Mouse (Mus musculus): ENCODE results near the gene Tbc1d12. TPM values are rescaled to one million over a fixed set of nuclear protein-coding genes. Genes with fewer than 3 reads are reported as not detected.

Gene Tbc1d12
- total RNA-seq, 1 experiment, result 4.8 TPM

GRCm38 (mm10) chr19:38914926-38915325 lies 78.5 kb downstream of the Tbc1d12 start:
- Histone ChIP-seq H3K36me3 (ENCODE audit: control insufficient read depth, insufficient read depth, low read length, poor library complexity, severe bottlenecking) (peaks cover 2% of the 10 kb centered on the region; the same call in 1 of the 2 replicates), H3K9ac (ENCODE audit: insufficient read depth, low read depth, low read length, poor library complexity, severe bottlenecking) (no peak overlapping the region), H3K4me3 (ENCODE audit: insufficient read depth in 1 of 2, low read depth in 1 of 2, low read length in 2 of 2, poor library complexity in 1 of 2, severe bottlenecking in 1 of 2) (no peak overlapping the region), H3K4me1 (ENCODE audit: control insufficient read depth in 2 of 2, insufficient read depth in 2 of 2, low read length in 2 of 2, poor library complexity in 1 of 2) (no peaks in the 10 kb centered on the region), H3K27ac (ENCODE audit: insufficient read depth, low read depth, low read length, poor library complexity, severe bottlenecking) (no peak overlapping the region), H3K9me3 (ENCODE audit: control insufficient read depth, insufficient read depth, low read depth, low read length) (no peaks in the 10 kb centered on the region)
- TF ChIP-seq ZNF384 (IDR thresholded peaks at IDR 0.05; ENCODE audit: low read depth, low read length) (no peak), HCFC1 (IDR thresholded peaks at IDR 0.05; ENCODE audit: borderline replicate concordance, insufficient read depth, low read length) (no peak), CHD2 (IDR thresholded peaks at IDR 0.05; ENCODE audit: low read depth, low read length) (no peak), MAFK (IDR thresholded peaks at IDR 0.05; ENCODE audit: insufficient read depth, low read depth, low read length) (no peak), ZC3H11A (IDR thresholded peaks at IDR 0.05; ENCODE audit: borderline replicate concordance, low read depth, low read length) (no peak)
- in situ Hi-C loops (cut with MboI; ENCODE audit: low sequenced_read_pairs in 2 of 2, unreplicated experiment in 2 of 2), result no loop called here
- DNase-seq (ENCODE audit: low read depth, low spot score), result no peak

DNA sequence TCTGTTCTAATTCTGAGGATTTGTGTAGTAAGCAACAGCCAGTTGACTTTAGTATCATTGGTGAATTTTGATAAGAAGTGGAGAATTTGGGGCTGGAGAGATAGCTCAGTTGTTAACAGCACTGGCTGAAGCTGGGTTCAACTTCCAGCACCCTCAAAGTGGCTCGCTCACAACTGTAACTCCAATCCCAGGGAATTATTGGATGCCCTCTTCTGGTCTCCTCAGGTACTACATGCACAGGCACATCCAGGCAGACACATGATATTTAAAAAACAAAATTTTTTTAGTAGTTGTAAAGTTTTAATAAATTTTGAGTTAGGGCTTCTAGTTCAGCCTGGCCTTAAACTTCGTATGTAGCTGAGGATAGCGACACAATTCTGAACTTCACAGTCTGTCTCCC lies 79.3 kb downstream of the Tbc1d12 start:
- H3K4me3 ChIP-seq (ENCODE audit: insufficient read depth in 1 of 2, low read depth in 1 of 2, low read length in 2 of 2, poor library complexity in 1 of 2, severe bottlenecking in 1 of 2), result no peak overlapping the region
- H3K27ac ChIP-seq (ENCODE audit: insufficient read depth, low read depth, low read length, poor library complexity, severe bottlenecking), result no peak overlapping the region
- in situ Hi-C loops (cut with MboI; ENCODE audit: low sequenced_read_pairs in 2 of 2, unreplicated experiment in 2 of 2), result no loop called here
- no peak overlapping the region for H3K9ac ChIP-seq (ENCODE audit: insufficient read depth, low read depth, low read length, poor library complexity, severe bottlenecking)
- DNase-seq (ENCODE audit: low read depth, low spot score), result no peak
- H3K9me3 ChIP-seq (ENCODE audit: control insufficient read depth, insufficient read depth, low read depth, low read length), result no peaks in the 10 kb centered on the region
- H3K4me1 ChIP-seq (ENCODE audit: control insufficient read depth in 2 of 2, insufficient read depth in 2 of 2, low read length in 2 of 2, poor library complexity in 1 of 2), result no peaks in the 10 kb centered on the region
- H3K36me3 ChIP-seq (ENCODE audit: control insufficient read depth, insufficient read depth, low read length, poor library complexity, severe bottlenecking), result peaks cover 2% of the 10 kb centered on the region; the same call in 1 of the 2 replicates
- TF ChIP-seq ZC3H11A (IDR thresholded peaks at IDR 0.05; ENCODE audit: borderline replicate concordance, low read depth, low read length), result no peak
- no peak for TF ChIP-seq HCFC1 (IDR thresholded peaks at IDR 0.05; ENCODE audit: borderline replicate concordance, insufficient read depth, low read length)
- TF ChIP-seq ZNF384 (IDR thresholded peaks at IDR 0.05; ENCODE audit: low read depth, low read length), result no peak
- no peak for TF ChIP-seq CHD2 (IDR thresholded peaks at IDR 0.05; ENCODE audit: low read depth, low read length)
- TF ChIP-seq MAFK (IDR thresholded peaks at IDR 0.05; ENCODE audit: insufficient read depth, low read depth, low read length), result no peak

- TF ChIP-seq ZNF384 (IDR thresholded peaks at IDR 0.05; ENCODE audit: low read depth, low read length), result peak; percentile 77
- no peak for TF ChIP-seq MAFK (IDR thresholded peaks at IDR 0.05; ENCODE audit: insufficient read depth, low read depth, low read length)
- TF ChIP-seq ZC3H11A (IDR thresholded peaks at IDR 0.05; ENCODE audit: borderline replicate concordance, low read depth, low read length), result no peak
- TF ChIP-seq CHD2 (IDR thresholded peaks at IDR 0.05; ENCODE audit: low read depth, low read length), result peak; percentile 32; the same call in 1 of the 2 replicates
- no peak for TF ChIP-seq HCFC1 (IDR thresholded peaks at IDR 0.05; ENCODE audit: borderline replicate concordance, insufficient read depth, low read length)
Observed at GRCm38 (mm10) chr19:38928481-38929158, 92.2 kb downstream of the Tbc1d12 start.

DNA sequence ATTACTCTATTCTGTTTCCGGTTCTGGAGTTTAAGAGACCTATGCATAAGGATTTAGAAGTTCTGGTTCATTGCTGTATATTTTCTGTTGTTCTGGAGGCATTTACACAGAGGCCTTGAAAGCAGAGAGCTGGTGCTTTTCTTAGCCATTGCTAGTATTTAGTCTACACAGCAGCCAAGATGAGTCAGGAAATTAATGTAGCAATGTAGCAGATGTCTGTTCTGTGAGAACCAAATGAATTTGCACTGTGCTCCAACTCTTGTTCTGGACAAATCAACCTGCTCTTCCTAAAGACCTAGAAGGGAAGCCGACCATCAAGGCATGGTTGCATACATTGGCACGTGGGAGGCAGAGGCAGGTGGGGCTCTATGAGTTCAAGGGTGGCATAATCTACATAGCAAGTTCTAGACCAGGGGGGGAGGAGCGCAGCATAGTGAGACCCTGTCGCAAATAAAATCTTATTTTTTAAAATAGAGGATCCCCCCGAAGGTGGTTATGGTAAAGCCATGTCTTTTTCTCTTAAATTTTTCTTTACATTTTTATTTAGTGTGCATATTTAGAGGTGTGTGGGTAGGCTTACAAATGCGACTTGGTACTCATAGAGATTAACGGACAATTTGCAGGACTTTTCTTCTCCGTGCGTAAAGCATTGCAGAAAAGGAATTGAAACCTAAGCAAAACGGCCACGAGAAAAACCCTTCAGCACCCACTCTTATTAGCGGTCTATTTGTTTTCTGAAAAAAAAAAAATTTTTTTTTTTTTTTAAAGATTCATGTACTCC lies 93.3 kb downstream of the Tbc1d12 start:
- H3K9me3 ChIP-seq (ENCODE audit: control insufficient read depth, insufficient read depth, low read depth, low read length), result no peaks in the 10 kb centered on the region
- peak overlapping the region; percentile 69; the same call in 1 of the 2 replicates for H3K27ac ChIP-seq (ENCODE audit: insufficient read depth, low read depth, low read length, poor library complexity, severe bottlenecking)
- no peak for DNase-seq (ENCODE audit: low read depth, low spot score)
- H3K36me3 ChIP-seq (ENCODE audit: control insufficient read depth, insufficient read depth, low read length, poor library complexity, severe bottlenecking), result peaks cover 13% of the 10 kb centered on the region
- in situ Hi-C loops (cut with MboI; ENCODE audit: low sequenced_read_pairs in 2 of 2, unreplicated experiment in 2 of 2), result no loop called here
- peak overlapping the region; percentile 89 to 93 for H3K4me3 ChIP-seq (ENCODE audit: insufficient read depth in 1 of 2, low read depth in 1 of 2, low read length in 2 of 2, poor library complexity in 1 of 2, severe bottlenecking in 1 of 2)
- peaks cover 6 to 8% of the 10 kb centered on the region in 2 experiments for H3K4me1 ChIP-seq (ENCODE audit: control insufficient read depth in 2 of 2, insufficient read depth in 2 of 2, low read length in 2 of 2, poor library complexity in 1 of 2)
- TF ChIP-seq CHD2 (IDR thresholded peaks at IDR 0.05; ENCODE audit: low read depth, low read length) (0 out of 2 replicates have a peak, but pooled peaks have one; percentile 1), ZC3H11A (IDR thresholded peaks at IDR 0.05; ENCODE audit: borderline replicate concordance, low read depth, low read length) (no peak), ZNF384 (IDR thresholded peaks at IDR 0.05; ENCODE audit: low read depth, low read length) (peak; percentile 73; the same call in 1 of the 2 replicates), MAFK (IDR thresholded peaks at IDR 0.05; ENCODE audit: insufficient read depth, low read depth, low read length) (no peak), HCFC1 (IDR thresholded peaks at IDR 0.05; ENCODE audit: borderline replicate concordance, insufficient read depth, low read length) (no peak)
- H3K9ac ChIP-seq (ENCODE audit: insufficient read depth, low read depth, low read length, poor library complexity, severe bottlenecking), result peak overlapping the region; percentile 88

More at GRCm38 (mm10) chr19:38928481-38929158, 92.2 kb downstream of the Tbc1d12 start:
- peaks cover 6 to 11% of the 10 kb centered on the region in 2 experiments for H3K4me1 ChIP-seq (ENCODE audit: control insufficient read depth in 2 of 2, insufficient read depth in 2 of 2, low read length in 2 of 2, poor library complexity in 1 of 2)
- peak overlapping the region; percentile 93 for H3K27ac ChIP-seq (ENCODE audit: insufficient read depth, low read depth, low read length, poor library complexity, severe bottlenecking)
- H3K36me3 ChIP-seq (ENCODE audit: control insufficient read depth, insufficient read depth, low read length, poor library complexity, severe bottlenecking), result peaks cover 7% of the 10 kb centered on the region
- DNase-seq (ENCODE audit: low read depth, low spot score), result no peak
- H3K4me3 ChIP-seq (ENCODE audit: insufficient read depth in 1 of 2, low read depth in 1 of 2, low read length in 2 of 2, poor library complexity in 1 of 2, severe bottlenecking in 1 of 2), result peak overlapping the region in 1 of 2 experiments; percentile 89; a peak in 1 of 4 replicates
- H3K9ac ChIP-seq (ENCODE audit: insufficient read depth, low read depth, low read length, poor library complexity, severe bottlenecking), result peak overlapping the region; percentile 62; the same call in 1 of the 2 replicates
- in situ Hi-C loops (cut with MboI; ENCODE audit: low sequenced_read_pairs in 2 of 2, unreplicated experiment in 2 of 2), result no loop called here
- H3K9me3 ChIP-seq (ENCODE audit: control insufficient read depth, insufficient read depth, low read depth, low read length), result no peaks in the 10 kb centered on the region

Measured in ES-E14 (cell line).